ENCODE assay signal across 24 mouse cellular contexts in genomic region chrX:36077164-36077563, GRCm38 (mm10).
"Had no signal": no experiment of that assay in that cellular context is flagged by ENCODE, and none has a peak within 500 bp of the region (broad histone marks: within the 10 kb centered on the region; RNA-seq: fewer than 3 reads in every experiment).

No protein-coding gene starts in this region.

- H3K9me3 ChIP-seq: limb, embryonic 10.5 days; limb, embryonic 13.5 days; liver, embryonic 12.5 days; liver, embryonic 15.5 days; megakaryocyte, embryonic 14.5 days; midbrain, embryonic 10.5 days; midbrain, embryonic 13.5 days; neural tube, embryonic 13.5 days had no signal

- H3K27ac ChIP-seq: kidney, postnatal 0 days; layer of hippocampus, adult 2 months; limb, embryonic 10.5 days; limb, embryonic 13.5 days; liver, embryonic 12.5 days; liver, embryonic 15.5 days; macrophage; midbrain, embryonic 10.5 days; midbrain, embryonic 13.5 days; neural tube, embryonic 13.5 days had no signal

- H3K9ac ChIP-seq: limb, embryonic 13.5 days; liver, embryonic 12.5 days; liver, embryonic 15.5 days; midbrain, embryonic 13.5 days; neural tube, embryonic 13.5 days had no signal

- H3K36me3 ChIP-seq: limb, embryonic 10.5 days; limb, embryonic 13.5 days; liver, embryonic 12.5 days; liver, embryonic 15.5 days; midbrain, embryonic 10.5 days; midbrain, embryonic 13.5 days; neural tube, embryonic 13.5 days had no signal

- H3K4me3 ChIP-seq: layer of hippocampus, adult 2 months; limb, embryonic 10.5 days; limb, embryonic 13.5 days; liver, embryonic 12.5 days; liver, embryonic 15.5 days; megakaryocyte, embryonic 14.5 days; midbrain, embryonic 10.5 days; midbrain, embryonic 13.5 days; myocyte; neural tube, embryonic 13.5 days had no signal

- H3K27me3 ChIP-seq: limb, embryonic 13.5 days; liver, embryonic 12.5 days; liver, embryonic 15.5 days; megakaryocyte, embryonic 14.5 days; midbrain, embryonic 13.5 days; neural tube, embryonic 13.5 days had no signal

- H3K4me1 ChIP-seq: limb, embryonic 10.5 days; limb, embryonic 13.5 days; liver, embryonic 12.5 days; liver, embryonic 15.5 days; megakaryocyte, embryonic 14.5 days; midbrain, embryonic 10.5 days; midbrain, embryonic 13.5 days; neural tube, embryonic 13.5 days had no signal

- H3K4me2 ChIP-seq: limb, embryonic 13.5 days; liver, embryonic 12.5 days; liver, embryonic 15.5 days; midbrain, embryonic 13.5 days; neural tube, embryonic 13.5 days had no signal

- DNase-seq: kidney, adult 11 months; kidney, adult 9 months; kidney, postnatal 25 days; layer of hippocampus, adult 9-11 months; liver; lung, adult 18-20 months; retina, postnatal 1 day; right cerebral cortex, postnatal 25 days; thymus, adult 2 months; thymus, postnatal 14 days; thymus, postnatal 4 days had no signal

- ATAC-seq: liver, embryonic 12.5 days; midbrain, embryonic 13.5 days; midbrain, embryonic 16.5 days had no signal
